Mouse (Mus musculus) right cerebral cortex, postnatal 4 days (tissue): ENCODE data around the gene Rbak.
"Not testable (repeated sequence)": the region's sequence is repeated elsewhere in the genome, so short reads cannot be mapped to it uniquely, and the experiment has no call there.

Experiments
- DNase-seq: peaks from one replicate; pipeline ENCODE4 v3.0.0-alpha.2; 2022

Gene Rbak

GRCm38 (mm10) chr5:143134216-143135010 is 46.2 kb downstream of the Rbak start:
- DNase-seq: not testable (repeated sequence)

GRCm38 (mm10) chr5:143132935-143133514 is 47.5 kb downstream of the Rbak start:
- DNase-seq: no peak

- DNase-seq: no peak
These were observed 50.2 kb downstream of the Rbak start for GRCm38 (mm10) chr5:143130342-143130741.

GRCm38 (mm10) chr5:143129101-143129500 is 51.5 kb downstream of the Rbak start:
- no peak for DNase-seq

DNA sequence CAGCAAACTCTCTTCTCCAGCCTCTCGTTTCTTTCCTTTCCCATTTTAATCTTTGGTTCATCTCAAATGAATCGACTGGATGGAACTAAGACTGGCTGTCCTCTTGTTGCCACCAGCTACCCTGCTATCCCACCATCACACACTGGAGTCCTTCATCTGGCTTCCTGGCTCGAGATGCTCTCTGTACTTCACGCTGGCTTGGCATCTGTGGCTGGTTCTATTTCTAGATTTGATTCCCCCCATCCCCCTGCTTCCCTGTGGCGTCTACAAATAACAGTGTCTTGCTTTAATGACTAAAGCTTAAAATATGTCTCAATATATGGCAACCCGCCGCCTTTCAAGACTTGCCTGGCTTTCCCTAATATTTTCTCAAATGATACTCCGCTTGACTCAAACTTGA is 52.7 kb downstream of the Rbak start:
- DNase-seq: no peak

DNA sequence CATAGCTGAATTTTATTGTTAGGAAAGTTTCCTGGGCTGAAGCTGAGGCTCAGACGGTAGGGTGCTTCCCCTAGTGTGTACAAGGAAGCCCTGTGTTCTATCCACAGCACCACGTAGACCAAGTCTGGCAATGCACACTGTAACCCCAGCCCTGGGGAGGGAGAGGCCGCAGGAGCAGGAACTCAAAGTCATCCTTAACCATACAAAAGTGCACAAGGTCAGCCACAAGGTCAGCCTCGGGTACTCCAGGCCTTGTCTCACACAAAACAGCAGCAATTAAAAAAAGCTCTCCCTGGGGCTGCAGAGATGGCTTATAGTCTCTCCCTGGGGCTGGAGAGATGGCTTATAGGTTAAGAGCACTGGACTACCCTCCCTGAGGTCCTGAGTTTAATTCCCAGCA is 53.7 kb downstream of the Rbak start:
- DNase-seq: no peak

- no peak for DNase-seq
These were observed 54.5 kb downstream of the Rbak start for GRCm38 (mm10) chr5:143126089-143126488.

- DNase-seq: peak; percentile 56
These were observed 55.0 kb downstream of the Rbak start for GRCm38 (mm10) chr5:143125601-143126000.

GRCm38 (mm10) chr5:143124805-143125378 is 55.7 kb downstream of the Rbak start:
- DNase-seq: no peak

DNA sequence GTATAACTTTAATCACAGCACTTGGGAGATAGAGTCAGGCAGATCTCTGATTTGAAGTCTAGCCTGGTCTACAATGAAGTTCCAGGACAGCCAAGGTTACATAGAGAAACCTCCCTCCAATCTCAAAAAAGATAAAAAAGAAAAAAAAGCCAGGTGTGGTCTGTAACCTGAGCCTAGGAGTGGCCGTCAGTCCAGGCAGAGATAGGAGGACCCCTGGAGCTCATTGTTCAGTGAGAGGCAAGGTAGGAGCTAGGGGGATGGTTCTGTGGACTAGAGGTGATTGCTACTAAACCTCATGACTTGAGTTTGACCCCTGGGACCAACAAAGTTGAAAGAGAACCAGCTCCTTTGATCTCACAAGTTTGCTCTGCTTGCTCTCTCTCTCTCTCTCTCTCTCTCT is 57.9 kb downstream of the Rbak start:
- no peak for DNase-seq
